Mouse (Mus musculus) megakaryocyte progenitor cell, adult 5-6 weeks (primary cell): Measurements from ENCODE around the gene Psmd5. TPM values are rescaled to one million over a fixed set of nuclear protein-coding genes. Genes with fewer than 3 reads are reported as not detected.
"Not testable (repeated sequence)": the region's sequence is repeated elsewhere in the genome, so short reads cannot be mapped to it uniquely, and the experiment has no call there.

Experiments
- ATAC-seq: replicated peaks from 2 replicates; pipeline ENCODE4 v1.8.0; 2016; ENCODE audit warnings: mild to moderate bottlenecking, moderate TSS enrichment, inconsistent platforms; ENCODE audit not compliant: poor library complexity
- total RNA-seq, 2 experiments: library from RNA; stranded (forward) in 1 of 2; stranded (reverse) in 1 of 2; fragments of 157-497, 149-512 nt in 1 of 2; fragments of 200-1000 nt in 1 of 2; gene quantifications; 2 replicates each; pipeline versions ENCODE4 v1.2.3 to v1.2.4; 2015 to 2017

Psmd5 gene
- total RNA-seq, 2 experiments from 2014 or later = 33.9 to 88.9 TPM

GRCm38 (mm10) chr2:34828026-34828425 lies 46.7 kb downstream of the Psmd5 start:
- ATAC-seq = peak; percentile 76

DNA sequence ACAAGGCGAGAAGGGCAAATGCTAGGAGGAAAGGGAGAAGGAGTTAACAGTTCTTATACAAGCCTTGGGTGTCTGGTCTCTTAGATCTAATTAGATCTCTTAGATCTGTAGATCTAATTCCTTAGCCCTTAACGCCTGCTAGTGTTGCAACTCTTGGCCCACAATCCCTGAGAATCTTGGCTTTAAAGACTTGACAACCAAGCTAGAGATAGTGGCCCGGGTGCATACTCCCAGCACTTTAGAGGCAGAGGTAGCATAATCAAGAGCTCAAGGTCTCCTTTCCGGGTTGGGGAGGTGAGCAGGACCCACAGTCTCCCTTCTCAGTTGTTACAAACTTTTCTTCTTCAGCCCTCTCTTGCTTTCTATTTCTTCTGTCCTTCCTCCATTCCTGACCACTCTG lies 47.2 kb downstream of the Psmd5 start:
- no peak for ATAC-seq

- ATAC-seq = peak; percentile 32
These were observed 48.1 kb downstream of the Psmd5 start for GRCm38 (mm10) chr2:34826460-34827231.

GRCm38 (mm10) chr2:34825827-34826459 lies 48.8 kb downstream of the Psmd5 start, which contains the start of gene Fbxw2:
TSS of gene Fbxw2 (minus strand) at chr2:34826311.
- peak; percentile 95 for ATAC-seq

GRCm38 (mm10) chr2:34818492-34818891 lies 56.3 kb downstream of the Psmd5 start:
- no peak for ATAC-seq

DNA sequence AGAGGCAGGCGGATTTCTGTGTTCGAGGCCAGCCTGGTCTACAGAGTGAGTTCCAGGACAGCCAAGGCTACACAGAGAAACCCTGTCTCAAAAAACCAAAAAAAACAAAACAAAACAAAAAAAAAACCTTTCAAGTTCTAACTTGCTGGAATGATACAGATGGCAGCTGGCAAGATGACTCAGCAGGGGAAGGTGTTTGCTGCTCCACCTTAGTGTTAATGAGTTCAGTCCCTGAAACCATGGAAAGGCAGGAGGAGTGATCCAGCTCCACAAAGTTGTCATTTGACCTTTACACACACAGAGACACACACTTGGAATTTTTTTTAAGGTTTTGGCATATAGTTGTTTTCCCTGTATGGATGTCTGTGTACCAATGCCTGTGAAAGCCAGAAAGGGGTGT lies 58.9 kb downstream of the Psmd5 start:
- ATAC-seq = not testable (repeated sequence)

DNA sequence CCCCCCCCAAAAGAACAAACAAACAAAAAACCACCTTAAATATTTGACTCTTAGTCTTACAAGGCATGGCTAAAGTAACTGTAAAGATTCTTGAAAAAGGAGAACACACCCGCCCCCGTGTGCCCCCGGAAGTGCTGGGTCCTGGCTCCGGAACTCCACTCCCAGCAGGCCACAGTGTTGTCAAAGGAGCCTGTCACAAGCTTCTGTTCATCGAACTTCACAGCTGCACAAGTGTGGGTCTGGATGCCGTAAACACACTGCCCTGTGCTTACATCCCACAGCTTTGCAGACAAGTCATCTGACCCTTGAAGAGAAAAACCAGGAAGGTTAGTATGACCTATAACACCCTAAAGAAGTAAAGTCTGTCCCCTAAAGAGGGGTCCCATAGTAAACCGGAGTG lies 62.1 kb downstream of the Psmd5 start:
- ATAC-seq = no peak

GRCm38 (mm10) chr2:34810775-34811174 lies 64.0 kb downstream of the Psmd5 start:
- ATAC-seq = peak; percentile 31; the same call in 1 of the 2 replicates

GRCm38 (mm10) chr2:34809568-34809967 lies 65.2 kb downstream of the Psmd5 start:
- no peak for ATAC-seq

DNA sequence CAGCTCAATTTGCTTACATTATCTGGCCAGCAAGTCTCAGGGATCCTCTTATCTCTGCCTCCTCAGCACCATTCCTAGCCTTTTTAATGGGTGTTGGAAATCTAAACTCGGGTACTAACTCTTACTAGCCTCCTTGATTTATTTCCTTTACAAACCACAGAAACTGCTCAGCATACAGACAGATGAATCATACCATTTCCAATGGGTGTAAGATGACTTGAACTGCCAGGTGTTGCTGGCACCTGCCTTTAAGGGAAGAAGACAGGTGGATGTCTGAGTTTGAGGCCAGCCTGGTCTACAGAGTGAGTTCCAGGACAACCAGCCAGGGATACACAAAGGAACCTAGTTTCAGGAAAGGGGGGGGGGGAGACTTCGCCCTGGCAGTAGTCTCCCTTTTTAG lies 66.7 kb downstream of the Psmd5 start:
- no peak for ATAC-seq

DNA sequence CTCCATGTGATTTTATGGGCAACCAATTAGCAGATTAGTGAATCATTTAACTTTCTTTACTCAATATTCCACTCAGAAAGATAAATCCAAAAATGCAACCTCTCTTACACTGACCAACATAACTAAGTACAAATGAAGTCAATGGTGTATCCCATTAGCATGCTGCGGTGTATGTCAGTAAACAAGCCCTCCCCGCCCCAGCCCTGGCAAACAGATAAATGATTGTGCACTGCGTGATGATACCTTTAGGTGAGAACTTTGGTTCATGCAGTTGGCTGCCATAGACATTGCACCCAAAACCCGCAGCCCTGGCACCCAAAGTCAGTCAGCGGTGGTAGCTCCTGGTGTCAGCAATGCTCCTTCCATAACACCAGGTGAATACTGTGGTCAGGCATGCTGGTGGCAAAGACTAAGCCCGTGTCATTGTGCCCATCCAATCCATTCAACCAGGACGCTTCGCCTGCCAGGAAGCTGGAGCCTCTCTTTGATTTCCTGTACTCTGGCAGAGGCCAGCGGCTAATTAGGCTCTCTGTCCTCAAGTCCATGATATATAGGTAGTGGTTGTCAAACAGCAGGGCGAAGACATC lies 69.3 kb downstream of the Psmd5 start:
- ATAC-seq = no peak

GRCm38 (mm10) chr2:34804815-34805214 lies 70.0 kb downstream of the Psmd5 start:
- peak; percentile 51 for ATAC-seq

DNA sequence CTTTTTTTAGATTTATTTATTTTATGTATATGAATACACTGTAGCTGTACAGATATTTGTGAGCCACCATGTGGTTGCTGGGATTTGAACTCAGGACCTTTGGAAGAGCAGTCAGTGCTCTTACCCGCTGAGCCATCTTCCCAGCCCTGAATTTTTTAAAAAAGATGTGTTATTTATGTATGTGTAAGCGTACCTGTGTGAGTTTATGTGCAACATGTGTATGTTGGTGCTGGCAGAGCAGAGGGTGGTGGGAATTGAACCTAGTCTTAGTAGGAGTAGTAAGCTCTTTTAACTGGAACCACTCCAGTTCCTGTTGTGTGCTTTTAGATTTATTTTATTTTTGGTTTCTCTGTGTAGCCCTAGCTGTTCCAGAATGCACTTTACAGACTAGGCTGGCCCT lies 70.6 kb downstream of the Psmd5 start:
- ATAC-seq = no peak

- no peak for ATAC-seq
These were observed 71.0 kb downstream of the Psmd5 start for GRCm38 (mm10) chr2:34803746-34804145.

GRCm38 (mm10) chr2:34802565-34803245 lies 72.1 kb downstream of the Psmd5 start:
- peak; percentile 28 for ATAC-seq

GRCm38 (mm10) chr2:34801516-34802482 lies 73.0 kb downstream of the Psmd5 start:
- ATAC-seq = peak; percentile 79

GRCm38 (mm10) chr2:34800371-34800770 lies 74.4 kb downstream of the Psmd5 start:
- ATAC-seq = no peak
